Mouse (Mus musculus): ENCODE measurements around the gene Sulf2.

Sulf2 gene

DNA sequence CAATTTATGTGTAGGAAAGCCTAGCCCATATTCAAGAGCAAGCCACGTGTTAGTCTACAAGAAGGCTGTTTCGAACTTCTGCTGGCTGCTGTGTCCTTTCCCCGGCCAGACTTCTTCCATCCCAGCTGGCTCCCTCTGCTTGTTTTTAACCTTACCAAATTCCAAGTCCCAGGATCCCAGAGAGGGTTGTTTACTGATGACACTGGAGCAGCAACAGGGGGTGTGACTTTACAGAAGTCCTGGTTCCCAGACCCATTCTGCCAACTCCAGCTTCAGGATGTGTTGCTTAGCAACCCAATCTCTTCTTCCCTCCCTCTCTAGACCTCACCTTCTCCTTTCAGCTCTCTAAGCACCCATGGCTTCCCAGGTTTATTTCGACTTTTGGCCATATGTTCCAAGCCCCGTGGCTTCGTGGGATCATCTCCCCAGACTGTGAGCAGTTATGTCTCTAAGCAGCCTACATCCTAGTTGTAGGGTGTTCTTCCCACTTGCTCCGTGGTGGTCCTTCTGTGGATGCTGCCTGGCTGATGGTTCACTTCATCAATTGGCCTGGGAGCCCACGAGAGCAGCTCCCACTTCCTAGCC is 20.2 kb upstream of the Sulf2 start:
- DNase-seq (ENCODE audit: low read depth, low spot score) = no peak

DNA sequence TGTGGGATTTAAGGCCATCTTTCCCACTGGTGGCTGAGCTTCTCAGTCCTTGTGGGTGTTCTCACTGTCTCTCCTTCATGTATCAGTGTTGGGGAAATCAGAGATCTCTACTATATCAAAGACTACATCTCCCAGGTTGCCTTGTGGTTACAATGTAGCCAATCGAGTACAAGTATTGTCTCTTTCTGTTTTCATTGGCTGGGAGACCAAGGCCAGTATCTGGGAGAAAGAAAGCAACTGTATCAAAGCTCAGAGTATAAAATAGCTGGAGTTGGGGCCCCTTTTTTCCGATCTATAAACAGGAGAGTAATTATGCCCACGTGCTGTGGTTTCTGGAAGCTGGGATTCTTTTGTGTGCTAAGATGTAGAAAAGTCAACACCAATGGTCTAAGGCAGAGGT is 19.7 kb upstream of the Sulf2 start:
- no peak for DNase-seq (ENCODE audit: low read depth, low spot score)

- DNase-seq (ENCODE audit: low read depth, low spot score) = no peak
Observed at GRCm38 (mm10) chr2:166173169-166173568, 17.7 kb upstream of the Sulf2 start.

- DNase-seq (ENCODE audit: low read depth, low spot score) = no peak
Observed at GRCm38 (mm10) chr2:166170173-166170572, 14.7 kb upstream of the Sulf2 start.

GRCm38 (mm10) chr2:166168868-166169267 is 13.4 kb upstream of the Sulf2 start:
- no peak for DNase-seq (ENCODE audit: low read depth, low spot score)

DNA sequence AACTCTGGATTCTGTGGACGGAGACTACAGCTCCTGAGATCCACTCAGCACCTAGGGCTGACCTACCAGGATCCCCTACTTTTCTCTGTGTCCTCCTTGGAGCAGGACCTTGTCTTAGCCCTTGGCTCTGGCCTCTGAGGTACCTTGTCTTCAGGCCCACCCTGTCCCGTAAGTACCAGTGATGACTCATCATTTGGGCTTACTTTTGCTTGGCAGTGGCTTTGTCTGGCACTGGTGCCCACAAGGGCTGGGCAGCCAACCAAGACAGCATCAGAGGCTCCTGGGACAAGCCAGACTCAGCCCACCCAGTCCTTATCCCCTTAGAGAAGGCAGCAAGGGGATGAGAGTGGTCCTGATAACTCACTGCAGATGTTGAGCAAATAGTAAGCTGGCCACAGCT is 11.9 kb upstream of the Sulf2 start:
- DNase-seq (ENCODE audit: low read depth, low spot score) = no peak

- no peak for DNase-seq (ENCODE audit: low read depth, low spot score)
Observed at GRCm38 (mm10) chr2:166165396-166165795, 9.9 kb upstream of the Sulf2 start.

- DNase-seq (ENCODE audit: low read depth, low spot score) = no peak
Observed at GRCm38 (mm10) chr2:166164601-166165000, 9.1 kb upstream of the Sulf2 start.

- DNase-seq (ENCODE audit: low read depth, low spot score) = no peak
Observed at GRCm38 (mm10) chr2:166163917-166164316, 8.5 kb upstream of the Sulf2 start.

DNA sequence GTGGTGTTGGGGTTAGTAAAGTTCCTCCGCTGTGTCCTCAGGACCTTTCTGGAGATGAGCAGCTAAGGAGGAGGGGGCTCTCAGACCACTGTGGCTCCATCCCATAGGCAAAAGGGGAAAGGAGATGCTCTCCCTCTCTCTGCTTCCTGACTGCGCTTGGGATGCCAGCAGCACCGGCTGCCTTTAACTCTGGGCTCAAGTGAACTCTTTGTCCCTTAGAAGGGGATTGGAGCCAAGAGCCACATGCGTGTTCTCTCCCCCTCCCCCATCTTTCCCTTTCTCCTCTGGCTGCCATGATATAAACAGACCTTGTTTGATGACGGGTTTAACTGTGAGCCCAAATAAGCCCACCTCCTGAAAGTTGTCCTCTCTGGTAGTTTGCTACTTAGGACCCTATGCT is 7.8 kb upstream of the Sulf2 start:
- DNase-seq (ENCODE audit: low read depth, low spot score) = no peak

DNA sequence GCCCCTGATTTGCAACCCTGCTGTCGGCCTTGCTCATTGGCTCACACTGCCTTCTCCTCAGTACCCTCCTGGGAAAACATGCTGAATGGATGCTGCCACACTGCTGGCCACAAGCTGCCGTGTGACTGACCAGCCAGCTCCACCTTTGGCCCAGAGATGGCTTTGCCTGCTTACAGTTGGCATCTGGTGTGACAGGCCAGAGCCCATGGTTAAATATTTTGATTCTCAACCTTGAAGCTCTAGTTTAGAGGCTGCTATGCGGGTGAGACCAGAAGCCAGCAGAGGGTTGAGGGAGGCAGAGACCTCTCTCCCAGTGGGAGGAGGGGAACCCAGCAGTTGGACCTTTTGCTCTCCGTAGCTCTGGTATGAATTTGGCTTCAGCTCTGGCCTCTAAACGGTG is 6.7 kb upstream of the Sulf2 start:
- no peak for DNase-seq (ENCODE audit: low read depth, low spot score)

DNA sequence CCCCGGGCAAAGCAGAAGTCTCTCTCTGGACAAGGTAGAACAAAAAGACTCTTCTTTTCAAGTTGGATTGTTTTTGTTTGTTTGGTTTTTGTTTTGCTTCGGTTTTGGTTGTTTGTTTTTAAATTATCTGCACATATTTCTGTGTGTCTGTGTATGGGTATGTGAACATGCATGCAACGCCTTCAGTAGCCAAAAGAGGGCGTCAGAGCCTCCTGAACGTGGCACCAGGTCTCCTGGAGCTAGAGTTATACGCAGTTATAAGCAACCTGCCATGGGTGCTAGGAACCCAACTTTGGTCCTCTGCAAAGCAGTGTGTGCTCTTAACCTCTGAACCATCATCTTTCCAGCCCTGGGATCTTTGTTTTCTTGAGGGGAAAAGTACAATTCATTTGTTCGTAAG is 3.8 kb upstream of the Sulf2 start:
- no peak for DNase-seq (ENCODE audit: low read depth, low spot score)

DNA sequence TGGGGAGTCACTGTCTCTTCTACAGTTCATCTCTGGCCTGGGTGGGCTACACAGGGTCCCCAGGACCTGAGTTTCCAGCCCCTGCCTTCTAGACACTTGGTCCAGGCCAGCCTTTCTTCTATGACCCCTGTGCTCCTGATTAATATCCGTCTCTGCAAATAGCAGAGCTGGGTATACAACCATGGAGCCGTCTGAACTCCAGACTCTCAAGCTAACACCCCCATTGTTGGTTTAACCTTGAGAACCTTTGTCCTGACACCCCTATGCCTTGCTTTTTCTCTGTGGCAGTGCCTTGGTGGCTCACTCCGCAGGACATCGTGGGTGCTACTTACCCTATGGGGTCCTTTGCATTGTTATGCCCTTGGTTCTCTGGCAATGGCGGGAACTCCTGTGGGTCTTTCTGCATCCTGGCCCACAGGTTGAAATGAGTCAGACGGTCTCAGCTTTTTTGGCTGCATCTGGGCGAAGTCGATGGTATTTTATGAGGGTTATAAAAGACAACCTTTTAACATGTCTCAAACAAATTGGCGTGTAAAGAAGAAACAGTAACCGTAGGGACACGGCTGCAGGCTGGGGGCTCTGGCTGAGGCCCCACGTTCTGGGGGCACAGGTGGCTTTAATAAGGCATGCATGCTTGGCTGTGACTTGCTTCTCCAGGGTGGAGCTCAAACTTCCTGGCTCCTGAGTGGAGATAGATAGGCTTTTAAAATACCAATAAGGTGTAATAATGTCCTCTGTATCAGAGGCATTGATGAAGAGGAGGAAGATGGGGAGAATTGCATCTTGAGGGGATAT is 2.5 kb upstream of the Sulf2 start:
- DNase-seq (ENCODE audit: low read depth, low spot score) = no peak

DNA sequence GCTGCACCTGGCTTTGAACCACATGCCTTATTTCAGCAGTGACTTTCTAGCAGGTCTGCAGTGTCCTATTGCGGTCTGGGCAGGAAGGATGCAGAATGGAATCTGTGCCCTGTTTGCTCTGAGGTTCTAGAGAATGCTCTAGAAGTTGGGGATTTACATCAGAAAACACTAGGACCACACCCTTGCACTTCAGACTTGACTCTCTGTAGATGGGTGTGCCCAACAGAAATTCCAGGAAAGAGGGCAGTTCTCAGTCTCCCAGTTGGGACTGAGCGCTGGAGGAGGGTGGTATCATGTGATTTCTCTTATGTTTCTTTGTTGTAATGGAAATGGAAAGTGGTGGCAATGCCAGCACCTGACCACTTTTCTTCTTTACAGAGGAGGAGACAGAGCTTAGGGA is 1.7 kb upstream of the Sulf2 start:
- DNase-seq (ENCODE audit: low read depth, low spot score) = no peak

DNA sequence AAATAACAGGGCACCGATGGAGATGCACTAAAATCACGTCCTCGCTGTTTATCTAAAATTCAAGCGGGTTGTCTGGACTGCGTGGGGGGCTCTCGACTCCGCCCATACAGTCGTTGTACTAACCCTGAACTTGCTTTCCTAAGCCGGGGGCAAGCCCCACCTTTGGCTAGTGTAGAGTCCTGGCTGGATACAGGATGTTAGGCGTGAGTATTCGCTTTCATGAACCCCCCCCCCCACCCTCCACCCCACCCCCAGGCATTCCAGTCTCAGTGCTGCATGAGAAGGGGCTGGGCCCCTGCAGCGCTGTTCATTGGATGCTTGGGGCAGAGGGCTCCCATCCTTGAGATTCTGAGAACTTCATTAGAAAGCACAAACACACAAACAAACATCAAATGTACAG is 659 bp upstream of the Sulf2 start:
- DNase-seq (ENCODE audit: low read depth, low spot score) = no peak

DNA sequence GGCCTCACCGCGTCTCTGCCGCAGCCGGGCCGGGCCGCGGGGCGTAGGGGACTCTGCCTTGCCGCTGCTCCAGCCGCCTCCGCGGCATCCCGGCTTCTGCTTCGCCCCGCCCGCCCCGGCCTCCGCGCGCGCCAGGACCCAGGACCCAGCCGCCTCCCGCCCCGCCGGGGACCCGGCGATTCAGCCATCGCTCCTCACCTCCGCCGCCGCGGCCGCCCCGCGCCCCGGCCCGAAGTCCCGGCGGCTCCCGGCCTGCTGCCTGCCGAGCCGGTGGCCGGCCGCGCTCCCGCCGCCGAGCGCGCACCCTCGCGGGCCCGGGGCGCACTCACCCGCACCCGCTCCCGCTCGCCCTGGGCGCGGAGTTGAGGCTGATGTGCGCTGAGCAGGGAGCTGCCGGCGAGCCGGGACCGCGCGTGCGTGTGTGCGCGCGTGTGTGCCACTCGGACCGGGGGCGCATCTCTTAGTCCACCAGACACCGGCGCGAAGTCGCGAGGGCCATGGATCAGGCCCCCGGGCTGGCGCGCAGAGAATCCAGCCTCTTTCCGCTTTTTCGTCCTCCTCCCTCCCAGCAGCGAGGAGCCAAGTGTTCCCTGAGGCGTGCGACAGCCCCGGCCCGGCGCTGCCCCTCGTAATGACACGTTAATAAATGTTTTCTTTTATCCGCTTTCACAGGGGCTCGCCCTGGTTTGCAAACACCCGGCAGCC is 562 bp downstream of the Sulf2 start:
- DNase-seq (ENCODE audit: low read depth, low spot score) = no peak

- DNase-seq (ENCODE audit: low read depth, low spot score) = no peak
Observed at GRCm38 (mm10) chr2:166153891-166154711, 1.4 kb downstream of the Sulf2 start.

DNA sequence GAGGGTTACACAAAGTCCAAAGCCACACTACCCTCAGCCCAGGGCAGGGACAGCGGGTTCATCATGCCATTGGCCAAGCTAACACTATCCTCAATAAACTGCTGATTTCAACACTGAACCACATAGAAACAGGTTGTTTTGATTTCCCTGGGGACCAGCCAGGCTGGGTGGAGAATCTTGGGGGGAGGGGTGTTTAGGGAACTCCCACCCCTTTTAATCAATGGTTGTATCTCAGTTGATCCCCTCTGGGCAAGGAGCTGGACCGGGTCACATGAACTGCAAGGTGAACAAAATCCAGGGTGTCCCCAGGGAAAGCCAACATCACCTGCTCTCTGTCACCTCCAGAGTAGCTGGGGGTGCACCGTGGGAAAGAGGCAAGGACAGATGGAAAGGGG is 2.1 kb downstream of the Sulf2 start:
- no peak for DNase-seq (ENCODE audit: low read depth, low spot score)

- DNase-seq (ENCODE audit: low read depth, low spot score) = no peak
Observed at GRCm38 (mm10) chr2:166152734-166153398, 2.6 kb downstream of the Sulf2 start.

DNA sequence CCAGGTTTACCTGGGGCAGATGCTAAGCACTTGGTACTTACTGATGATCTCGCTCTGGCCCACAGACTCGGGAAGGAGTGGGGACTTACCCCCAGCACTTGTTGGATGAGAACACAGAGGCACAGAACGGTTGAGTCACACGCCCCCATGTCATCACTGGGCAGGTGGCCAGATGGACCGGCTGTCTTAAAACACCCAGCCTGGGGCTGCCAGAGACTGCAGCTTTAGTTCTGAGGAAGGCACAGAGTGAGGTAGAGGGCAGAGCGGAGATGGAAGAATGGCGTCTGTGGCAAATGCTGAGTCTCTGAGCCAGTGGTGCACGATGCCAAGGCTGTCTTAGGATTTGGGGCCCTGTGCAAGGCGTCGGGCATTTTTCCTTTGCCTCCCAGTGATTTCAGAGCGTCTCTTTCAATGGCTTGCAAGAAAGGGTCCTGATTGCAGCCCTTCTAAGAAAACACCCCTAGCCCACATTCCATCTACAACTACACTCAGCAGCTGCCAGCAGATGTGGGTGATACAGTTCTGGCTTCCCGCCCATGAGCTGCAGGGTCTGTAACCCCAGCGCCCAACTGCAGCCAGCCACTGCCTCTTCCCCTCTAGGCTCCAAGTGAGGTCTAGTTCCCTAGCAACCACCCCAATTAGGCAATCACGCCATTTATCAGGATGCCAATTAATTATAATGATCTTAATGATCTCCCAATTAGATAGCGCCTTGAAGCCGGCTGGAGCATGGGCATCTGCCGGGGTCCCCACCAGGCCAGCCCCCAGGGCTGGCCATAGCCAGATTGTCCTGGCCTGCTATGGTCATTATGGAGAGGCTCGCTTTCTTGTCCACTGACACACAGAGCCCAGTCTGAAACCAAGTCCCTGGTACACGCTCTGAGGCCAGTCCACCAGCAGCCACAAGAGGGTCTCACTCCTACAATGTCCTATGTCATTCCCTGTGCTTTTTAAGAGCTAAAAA is 3.7 kb downstream of the Sulf2 start:
- no peak for DNase-seq (ENCODE audit: low read depth, low spot score)
